Mouse (Mus musculus) limb, embryonic 11.5 days (tissue): ENCODE data around the gene Itgad. TPM values are rescaled to one million over a fixed set of nuclear protein-coding genes. Genes with fewer than 3 reads are reported as not detected.
A peak's percentile ranks its signal among the peaks of the same experiment; 100 is the strongest.

ENCODE experiments used
- ATAC-seq: fragments of 200-750 bp; cut with Nextera tagmentation; 2 replicates; pipeline ENCODE4 v1.8.0; 2017; ENCODE audit warnings: low read depth; ENCODE audit not compliant: insufficient number of reproducible peaks, low FRiP score, low TSS enrichment
- DNase-seq: peaks from one replicate; pipeline ENCODE4 v3.0.0-alpha.2; 2015; ENCODE audit warnings: low spot score
- H3K27ac ChIP-seq: fragments of 300-500 bp; sonication (generic); replicated peaks from 2 replicates; pipeline ENCODE4 v1.5.1; 2014; ENCODE audit warnings: low read depth, mild to moderate bottlenecking, low read length
- H3K27me3 ChIP-seq: fragments of 300-500 bp; sonication (generic); 2 replicates; pipeline ENCODE4 v1.6.1; 2014; ENCODE audit warnings: mild to moderate bottlenecking, low read length, mixed read lengths; ENCODE audit not compliant: control insufficient read depth, insufficient read depth
- H3K36me3 ChIP-seq: fragments of 300-500 bp; sonication (generic); 2 replicates; pipeline ENCODE4 v1.6.1; 2014; ENCODE audit warnings: mild to moderate bottlenecking, low read length, moderate library complexity, mixed read lengths; ENCODE audit not compliant: control insufficient read depth, insufficient read depth
- H3K4me1 ChIP-seq: fragments of 300-500 bp; sonication (generic); 2 replicates; pipeline ENCODE4 v1.6.1; 2014; ENCODE audit warnings: low read length, mixed read lengths; ENCODE audit not compliant: control insufficient read depth, insufficient read depth
- H3K4me2 ChIP-seq: fragments of 300-500 bp; sonication (generic); 2 replicates; pipeline ENCODE4 v1.6.1; 2014; ENCODE audit warnings: low read depth, mild to moderate bottlenecking, moderate library complexity; ENCODE audit not compliant: severe bottlenecking
- H3K4me3 ChIP-seq: fragments of 300-500 bp; sonication (generic); 2 replicates; pipeline ENCODE4 v1.5.1; 2014; ENCODE audit warnings: low read depth, low read length
- H3K9ac ChIP-seq: fragments of 300-500 bp; sonication (generic); 2 replicates; pipeline ENCODE4 v1.6.1; 2014; ENCODE audit warnings: mild to moderate bottlenecking, low read length
- H3K9me3 ChIP-seq: fragments of 300-500 bp; sonication (generic); 2 replicates; pipeline ENCODE4 v1.6.1; 2016; ENCODE audit warnings: low read length; ENCODE audit not compliant: control insufficient read depth
- WGBS: fragments of 180-500 bp; shearing (Covaris S2); extraction: QIAGEN DNeasy Blood & Tissue Kit; methylation state at CpG from one replicate; pipeline ENCODE4 v1.1.7; 2014; 5-methylcytosine and 5-hydroxymethylcytosine counted together
- polyA plus RNA-seq: library from polyadenylated mRNA; unstranded; fragments of >200 nt; fragmentation: Nextera tagmentation; extraction: Ambion mirVana; gene quantifications from 2 replicates; pipeline ENCODE4 v1.2.1, GENCODE M21; 2014

Itgad gene
- polyA plus RNA-seq, 1 experiment from 2014 or later: not detected

DNA sequence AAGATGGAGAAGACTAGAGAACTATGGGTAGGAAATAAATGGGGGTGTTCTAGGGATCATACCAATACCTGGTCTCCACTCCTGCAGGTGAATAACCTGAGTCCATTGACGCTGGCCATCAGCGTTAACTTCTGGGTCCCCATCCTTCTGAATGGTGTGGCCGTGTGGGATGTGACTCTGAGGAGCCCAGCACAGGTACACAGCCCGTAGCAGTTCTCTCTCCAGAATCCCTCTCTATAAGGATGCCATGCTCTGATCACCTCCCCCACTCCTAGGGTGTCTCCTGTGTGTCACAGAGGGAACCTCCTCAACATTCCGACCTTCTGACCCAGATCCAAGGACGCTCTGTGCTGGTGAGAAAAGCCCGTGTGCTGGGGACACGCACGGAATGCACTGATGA, 48.9 kb downstream of the Itgad start:
- H3K4me3 ChIP-seq: no peak overlapping the region
- H3K27me3 ChIP-seq: no peaks in the 10 kb centered on the region
- no peaks in the 10 kb centered on the region for H3K9me3 ChIP-seq
- ATAC-seq (no peak), DNase-seq (no peak)
- 88% methylated on average over 9 of the region's 9 CpGs for WGBS
- H3K4me2 ChIP-seq: no peak overlapping the region
- H3K9ac ChIP-seq: no peak overlapping the region
- H3K36me3 ChIP-seq: no peaks in the 10 kb centered on the region
- no peaks in the 10 kb centered on the region for H3K4me1 ChIP-seq
- no peak overlapping the region for H3K27ac ChIP-seq

DNA sequence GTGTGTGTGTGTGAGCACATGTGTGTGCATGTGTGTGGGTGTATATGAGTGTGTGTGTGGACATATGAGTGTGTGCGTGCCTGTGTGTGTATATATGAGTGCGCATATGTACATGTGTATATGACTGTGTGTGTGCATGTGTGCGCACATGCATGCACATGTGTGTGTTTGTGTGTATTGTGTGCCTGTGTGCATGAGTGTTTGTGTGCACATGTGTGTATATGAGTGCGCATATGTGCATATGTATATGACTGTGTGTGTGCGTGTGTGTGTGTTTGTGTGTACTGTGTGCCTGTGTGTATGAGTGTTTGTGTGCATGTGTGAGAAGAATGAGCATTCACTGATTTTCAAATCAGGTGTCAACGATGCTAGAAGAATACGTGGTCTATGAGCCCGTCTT, 50.0 kb downstream of the Itgad start:
- Histone ChIP-seq H3K36me3 (no peaks in the 10 kb centered on the region), H3K9ac (no peak overlapping the region), H3K27me3 (no peaks in the 10 kb centered on the region), H3K4me2 (no peak overlapping the region), H3K4me3 (no peak overlapping the region), H3K9me3 (no peaks in the 10 kb centered on the region), H3K27ac (no peak overlapping the region), H3K4me1 (no peaks in the 10 kb centered on the region)
- WGBS: 93% methylated on average over 8 of the region's 8 CpGs
- no peak for ATAC-seq
- no peak for DNase-seq

DNA sequence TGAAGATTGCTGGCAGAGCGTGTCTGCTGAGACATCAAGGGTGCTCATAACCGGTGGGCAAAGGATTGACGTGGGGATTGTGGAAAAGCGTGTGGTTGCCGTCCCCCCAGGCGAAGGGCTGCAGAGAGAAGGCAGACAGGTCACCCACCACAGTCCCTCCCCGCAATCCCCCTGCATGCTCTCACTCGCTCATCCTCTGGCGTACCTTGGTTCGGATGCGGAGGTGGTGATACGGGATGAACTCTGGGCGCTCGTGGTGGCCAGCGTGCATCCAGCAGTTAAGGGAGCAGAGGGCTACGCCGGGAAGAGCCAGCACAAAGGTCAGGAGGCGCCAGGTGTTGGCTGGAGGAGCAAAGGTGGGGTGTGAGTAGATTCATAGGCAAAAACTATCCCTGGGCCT, 51.5 kb downstream of the Itgad start:
- no peak overlapping the region for H3K4me3 ChIP-seq
- no peaks in the 10 kb centered on the region for H3K4me1 ChIP-seq
- H3K27me3 ChIP-seq: no peaks in the 10 kb centered on the region
- no peaks in the 10 kb centered on the region for H3K36me3 ChIP-seq
- DNase-seq (no peak), ATAC-seq (no peak)
- WGBS: 82% methylated on average over 18 of the region's 18 CpGs
- no peak overlapping the region for H3K4me2 ChIP-seq
- H3K9ac ChIP-seq: no peak overlapping the region
- no peaks in the 10 kb centered on the region for H3K9me3 ChIP-seq
- H3K27ac ChIP-seq: no peak overlapping the region

DNA sequence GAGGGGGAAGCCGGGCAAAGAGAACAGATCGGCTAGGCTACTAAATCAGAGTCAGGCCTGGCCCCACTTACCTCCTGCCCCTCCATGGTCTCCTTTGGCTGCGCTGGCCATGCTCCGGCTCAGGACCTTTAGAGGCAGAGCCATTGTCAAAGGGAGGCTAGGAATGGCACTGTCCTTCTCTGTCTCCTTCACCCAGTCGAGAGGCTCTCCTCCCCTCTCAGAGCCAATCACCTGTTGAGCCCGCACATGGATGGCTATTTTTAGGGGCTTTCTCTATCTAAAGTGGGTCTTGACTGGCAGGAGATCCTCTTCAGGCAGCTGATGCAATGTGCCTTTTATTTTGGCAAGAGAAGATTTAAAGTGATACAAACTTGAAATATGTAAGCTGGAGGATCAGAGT, 52.0 kb downstream of the Itgad start, which contains the start of gene Cox6a2:
Gene Cox6a2 (minus strand): TSS at position 236 of the 400 bp plus-strand sequence.
- ATAC-seq (no peak), DNase-seq (no peak)
- Histone ChIP-seq H3K27me3 (no peaks in the 10 kb centered on the region), H3K4me2 (no peak within 1 kb of the TSS), H3K4me1 (no peaks in the 10 kb centered on the region), H3K36me3 (no peaks in the 10 kb centered on the region), H3K9ac (no peak within 1 kb of the TSS), H3K4me3 (no peak within 1 kb of the TSS), H3K27ac (no peak within 1 kb of the TSS), H3K9me3 (no peaks in the 10 kb centered on the region)
- WGBS: 85% methylated on average over 6 of the region's 6 CpGs

DNA sequence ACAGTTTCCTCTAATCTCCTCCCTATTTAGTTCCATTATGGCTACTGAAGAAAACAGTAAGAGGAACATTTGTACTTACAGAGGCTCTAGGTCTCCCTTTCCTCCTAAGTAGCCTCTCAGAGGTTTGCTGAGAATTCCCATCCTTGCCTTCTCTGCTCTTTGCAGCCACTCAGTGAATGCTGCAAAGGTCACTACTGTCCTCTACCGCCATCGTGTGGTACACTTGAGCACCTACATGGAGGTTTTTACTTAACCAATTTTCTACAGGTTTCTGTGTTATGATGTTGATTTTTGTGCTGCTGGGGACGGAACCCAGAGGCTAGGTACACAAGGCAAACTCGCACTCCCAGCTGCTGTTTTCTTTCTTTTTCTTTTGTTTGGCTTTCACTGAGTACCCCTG, 54.0 kb downstream of the Itgad start:
- Histone ChIP-seq H3K4me3 (no peak overlapping the region), H3K9ac (no peak overlapping the region), H3K36me3 (no peaks in the 10 kb centered on the region), H3K9me3 (no peaks in the 10 kb centered on the region), H3K4me2 (no peak overlapping the region), H3K27ac (no peak overlapping the region), H3K4me1 (no peaks in the 10 kb centered on the region), H3K27me3 (no peaks in the 10 kb centered on the region)
- DNase-seq (peak; percentile 70), ATAC-seq (no peak)
- 9% methylated on average over 4 of the region's 4 CpGs for WGBS

DNA sequence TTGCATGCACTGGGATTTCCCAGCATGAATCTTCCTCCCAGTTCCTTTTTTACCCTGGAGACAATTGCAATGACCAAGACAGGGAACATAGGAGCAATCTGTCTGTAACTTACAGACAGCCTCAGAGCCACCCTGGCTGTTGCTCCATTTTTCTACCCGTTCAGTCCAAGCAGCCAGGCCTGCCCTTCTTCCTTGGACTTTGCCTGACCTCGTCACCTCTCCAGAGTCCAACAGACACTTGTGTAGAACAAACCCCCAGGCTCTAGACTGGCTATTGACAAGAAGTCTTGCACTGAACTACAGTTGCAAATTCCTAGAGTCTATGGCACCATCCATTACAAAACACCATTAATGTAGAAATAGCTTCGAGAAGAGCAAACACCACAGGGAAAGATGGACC, 55.6 kb downstream of the Itgad start:
- no peaks in the 10 kb centered on the region for H3K27me3 ChIP-seq
- DNase-seq (no peak), ATAC-seq (no peak)
- no peak overlapping the region for H3K9ac ChIP-seq
- WGBS: 61% methylated on average over 3 of the region's 3 CpGs
- no peaks in the 10 kb centered on the region for H3K36me3 ChIP-seq
- H3K9me3 ChIP-seq: no peaks in the 10 kb centered on the region
- no peaks in the 10 kb centered on the region for H3K4me1 ChIP-seq
- no peak overlapping the region for H3K4me3 ChIP-seq
- no peak overlapping the region for H3K27ac ChIP-seq
- H3K4me2 ChIP-seq: no peak overlapping the region

DNA sequence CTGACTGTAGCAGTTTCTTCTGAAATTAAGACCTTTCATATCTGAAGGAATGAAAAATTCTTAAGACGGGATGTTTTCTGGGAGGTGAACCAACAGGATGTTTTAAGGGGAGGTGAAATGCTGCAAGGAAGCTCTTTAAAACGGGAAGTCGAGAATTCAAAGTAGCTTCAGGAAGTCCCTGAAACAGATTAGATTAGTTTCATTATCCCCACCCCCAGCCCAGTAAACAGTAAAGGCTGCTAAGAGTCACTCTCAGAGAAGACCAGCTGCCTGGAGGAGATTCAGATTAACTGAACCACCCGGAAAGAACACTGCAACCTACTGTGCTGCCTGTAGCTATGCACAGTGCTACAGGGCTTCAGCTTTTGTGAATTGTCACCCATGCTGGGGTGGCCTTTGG, 65.8 kb downstream of the Itgad start:
- no peaks in the 10 kb centered on the region for H3K36me3 ChIP-seq
- WGBS: 82% methylated on average over 4 of the region's 4 CpGs
- no peak for ATAC-seq

DNA sequence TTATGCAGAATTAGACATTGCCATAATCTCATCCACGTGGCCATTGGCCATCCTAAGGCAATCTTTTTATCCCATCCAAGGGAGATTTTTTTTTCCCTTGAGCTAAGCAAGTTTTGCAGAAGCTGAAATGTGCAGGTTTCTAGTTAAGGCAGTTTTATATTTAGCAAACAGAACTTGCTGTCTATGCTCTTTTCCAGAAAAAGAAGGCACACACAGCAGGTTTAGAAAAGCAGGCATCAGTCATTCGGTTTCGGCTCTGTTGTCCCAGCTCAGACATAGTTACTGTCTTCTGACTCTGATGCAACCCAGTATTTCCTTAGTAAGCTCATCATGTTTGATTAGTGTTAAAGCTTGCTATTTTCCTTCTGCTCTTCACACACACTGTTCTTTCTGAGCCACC, 66.8 kb downstream of the Itgad start:
- Histone ChIP-seq H3K4me2 (no peak overlapping the region), H3K9me3 (no peaks in the 10 kb centered on the region), H3K9ac (no peak overlapping the region), H3K4me3 (no peak overlapping the region), H3K27ac (no peak overlapping the region), H3K4me1 (0 out of 2 replicates have a peak, but pooled peaks cover 2% of the 10 kb centered on the region), H3K27me3 (no peaks in the 10 kb centered on the region), H3K36me3 (no peaks in the 10 kb centered on the region)
- DNase-seq (no peak), ATAC-seq (no peak)
- 88% methylated on average over 3 of the region's 3 CpGs for WGBS

More for the DNA sequence above, 65.8 kb downstream of the Itgad start:
- Histone ChIP-seq H3K4me1 (0 out of 2 replicates have a peak, but pooled peaks cover 2% of the 10 kb centered on the region), H3K9me3 (no peaks in the 10 kb centered on the region), H3K27me3 (no peaks in the 10 kb centered on the region), H3K27ac (no peak overlapping the region), H3K4me3 (no peak overlapping the region), H3K9ac (no peak overlapping the region), H3K4me2 (no peak overlapping the region)
- DNase-seq: no peak

DNA sequence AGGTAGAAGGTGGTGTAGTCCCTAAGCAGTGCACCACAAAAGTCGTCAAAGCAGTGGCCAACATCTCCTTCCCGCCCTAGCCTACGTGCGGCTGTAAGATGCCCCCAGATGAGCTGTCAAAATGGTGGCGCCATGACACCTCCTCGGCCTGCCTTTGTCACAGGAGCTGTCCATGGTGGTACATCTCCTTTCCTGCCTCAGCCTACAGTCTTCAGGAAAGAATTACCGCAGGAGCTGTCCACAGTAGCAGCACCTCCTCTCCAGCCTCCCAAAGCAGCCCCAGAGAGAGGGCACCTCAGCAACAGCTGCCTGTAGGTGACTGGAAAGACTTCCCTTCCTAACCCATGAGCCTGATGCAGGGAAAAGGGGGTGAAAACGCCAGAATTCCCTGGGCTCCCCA, 77.6 kb downstream of the Itgad start:
- Histone ChIP-seq H3K36me3 (no peaks in the 10 kb centered on the region), H3K4me2 (no peak overlapping the region), H3K27me3 (no peaks in the 10 kb centered on the region), H3K9me3 (no peaks in the 10 kb centered on the region), H3K4me1 (peaks cover 3% of the 10 kb centered on the region; the same call in 1 of the 2 replicates), H3K9ac (no peak overlapping the region), H3K27ac (no peak overlapping the region), H3K4me3 (no peak overlapping the region)
- DNase-seq (peak; percentile 36), ATAC-seq (no peak)
- 41% methylated on average over 8 of the region's 8 CpGs for WGBS
